Mouse (Mus musculus): ENCODE data around the gene Kcnn3. TPM values are rescaled to one million over a fixed set of nuclear protein-coding genes. Genes with fewer than 3 reads are reported as not detected.

Gene Kcnn3
- polyA plus RNA-seq, 1 experiment from 2014 or later: 4.5 TPM

- no peak overlapping the region for H3K27ac ChIP-seq
- no peak for ATAC-seq (ENCODE audit: insufficient read depth, low FRiP score, low read depth)
- H3K9me3 ChIP-seq: no peaks in the 10 kb centered on the region
- no peak overlapping the region for H3K9ac ChIP-seq
- WGBS: 71% methylated on average over 5 of the region's 5 CpGs
- no peaks in the 10 kb centered on the region for H3K36me3 ChIP-seq
- no peak overlapping the region for H3K4me3 ChIP-seq (replicated peaks)
- no peak overlapping the region for H3K4me2 ChIP-seq
- 0 out of 2 replicates have a peak, but pooled peaks cover 4% of the 10 kb centered on the region for H3K4me1 ChIP-seq
- no peaks in the 10 kb centered on the region for H3K27me3 ChIP-seq (replicated peaks)
These were observed 105.0 kb downstream of the Kcnn3 start for GRCm38 (mm10) chr3:89624814-89625445.

GRCm38 (mm10) chr3:89626556-89626955, 106.6 kb downstream of the Kcnn3 start:
- Histone ChIP-seq H3K4me3 (replicated peaks) (no peak overlapping the region), H3K27me3 (replicated peaks) (no peaks in the 10 kb centered on the region), H3K4me1 (peaks cover 11% of the 10 kb centered on the region), H3K4me2 (no peak overlapping the region), H3K36me3 (no peaks in the 10 kb centered on the region), H3K27ac (no peak overlapping the region), H3K9ac (no peak overlapping the region), H3K9me3 (no peaks in the 10 kb centered on the region)
- WGBS: 42% methylated on average over 4 of the region's 4 CpGs
- no peak for ATAC-seq (ENCODE audit: insufficient read depth, low FRiP score, low read depth)

GRCm38 (mm10) chr3:89629811-89630210, 109.8 kb downstream of the Kcnn3 start:
- Histone ChIP-seq H3K4me3 (replicated peaks) (no peak overlapping the region), H3K9ac (no peak overlapping the region), H3K36me3 (no peaks in the 10 kb centered on the region), H3K27ac (peak overlapping the region; percentile 88), H3K4me1 (peaks cover 15% of the 10 kb centered on the region), H3K27me3 (replicated peaks) (no peaks in the 10 kb centered on the region), H3K9me3 (no peaks in the 10 kb centered on the region), H3K4me2 (no peak overlapping the region)
- no peak for ATAC-seq (ENCODE audit: insufficient read depth, low FRiP score, low read depth)
- WGBS: 45% methylated on average over 3 of the region's 3 CpGs

GRCm38 (mm10) chr3:89631750-89632149, 111.8 kb downstream of the Kcnn3 start:
- WGBS: 43% methylated on average over 5 of the region's 5 CpGs
- Histone ChIP-seq H3K4me1 (peaks cover 15% of the 10 kb centered on the region), H3K27me3 (replicated peaks) (no peaks in the 10 kb centered on the region), H3K9ac (no peak overlapping the region), H3K27ac (peak overlapping the region; percentile 72), H3K4me3 (replicated peaks) (no peak overlapping the region), H3K4me2 (no peak overlapping the region), H3K36me3 (no peaks in the 10 kb centered on the region), H3K9me3 (no peaks in the 10 kb centered on the region)
- no peak for ATAC-seq (ENCODE audit: insufficient read depth, low FRiP score, low read depth)

GRCm38 (mm10) chr3:89633531-89633930, 113.6 kb downstream of the Kcnn3 start:
- no peak overlapping the region for H3K4me2 ChIP-seq
- peaks cover 15% of the 10 kb centered on the region for H3K4me1 ChIP-seq
- no peaks in the 10 kb centered on the region for H3K36me3 ChIP-seq
- H3K4me3 ChIP-seq (replicated peaks): no peak overlapping the region
- 83% methylated on average over 6 of the region's 6 CpGs for WGBS
- ATAC-seq (ENCODE audit: insufficient read depth, low FRiP score, low read depth): no peak
- no peak overlapping the region for H3K27ac ChIP-seq
- no peak overlapping the region for H3K9ac ChIP-seq
- H3K9me3 ChIP-seq: no peaks in the 10 kb centered on the region
- no peaks in the 10 kb centered on the region for H3K27me3 ChIP-seq (replicated peaks)

- Histone ChIP-seq H3K27me3 (replicated peaks) (no peaks in the 10 kb centered on the region), H3K4me3 (replicated peaks) (no peak overlapping the region), H3K36me3 (no peaks in the 10 kb centered on the region), H3K4me1 (peaks cover 15% of the 10 kb centered on the region), H3K4me2 (no peak overlapping the region), H3K9me3 (no peaks in the 10 kb centered on the region), H3K27ac (peak overlapping the region; percentile 66; the same call in 1 of the 2 replicates), H3K9ac (no peak overlapping the region)
- 77% methylated on average over 6 of the region's 6 CpGs for WGBS
- ATAC-seq (ENCODE audit: insufficient read depth, low FRiP score, low read depth): peak; percentile 77; the same call in 1 of the 2 replicates
These were observed 114.0 kb downstream of the Kcnn3 start for GRCm38 (mm10) chr3:89633941-89634340.

GRCm38 (mm10) chr3:89640804-89641203, 120.8 kb downstream of the Kcnn3 start:
- H3K9me3 ChIP-seq: no peaks in the 10 kb centered on the region

GRCm38 (mm10) chr3:89643391-89643790, 123.4 kb downstream of the Kcnn3 start:
- no peaks in the 10 kb centered on the region for H3K27me3 ChIP-seq (replicated peaks)
- no peak overlapping the region for H3K27ac ChIP-seq
- 38% methylated on average over 8 of the region's 8 CpGs for WGBS
- no peak for ATAC-seq (ENCODE audit: insufficient read depth, low FRiP score, low read depth)
- no peaks in the 10 kb centered on the region for H3K36me3 ChIP-seq
- peaks cover 10% of the 10 kb centered on the region for H3K4me1 ChIP-seq
- no peak overlapping the region for H3K4me2 ChIP-seq
- no peak overlapping the region for H3K9ac ChIP-seq
- H3K4me3 ChIP-seq (replicated peaks): no peak overlapping the region
- H3K9me3 ChIP-seq: no peaks in the 10 kb centered on the region

More at GRCm38 (mm10) chr3:89640804-89641203, 120.8 kb downstream of the Kcnn3 start:
- no peak for ATAC-seq (ENCODE audit: insufficient read depth, low FRiP score, low read depth)
- no peaks in the 10 kb centered on the region for H3K4me1 ChIP-seq
- 28% methylated on average over 3 of the region's 3 CpGs for WGBS
- H3K4me3 ChIP-seq (replicated peaks): no peak overlapping the region
- no peaks in the 10 kb centered on the region for H3K27me3 ChIP-seq (replicated peaks)
- no peak overlapping the region for H3K9ac ChIP-seq
- no peaks in the 10 kb centered on the region for H3K36me3 ChIP-seq
- no peak overlapping the region for H3K27ac ChIP-seq
- no peak overlapping the region for H3K4me2 ChIP-seq

- Histone ChIP-seq H3K4me3 (replicated peaks) (no peak overlapping the region), H3K4me2 (no peak overlapping the region), H3K9ac (no peak overlapping the region), H3K9me3 (no peaks in the 10 kb centered on the region), H3K27me3 (replicated peaks) (no peaks in the 10 kb centered on the region), H3K36me3 (no peaks in the 10 kb centered on the region), H3K27ac (peak overlapping the region; percentile 31), H3K4me1 (peaks cover 10% of the 10 kb centered on the region)
- WGBS: 34% methylated on average over 5 of the region's 5 CpGs
- ATAC-seq (ENCODE audit: insufficient read depth, low FRiP score, low read depth): peak; percentile 61; the same call in 1 of the 2 replicates
These were observed 126.9 kb downstream of the Kcnn3 start for GRCm38 (mm10) chr3:89646813-89647255.

- H3K27me3 ChIP-seq (replicated peaks): no peaks in the 10 kb centered on the region
- 67% methylated on average over 6 of the region's 6 CpGs for WGBS
- H3K9me3 ChIP-seq: no peaks in the 10 kb centered on the region
- H3K27ac ChIP-seq: peak overlapping the region; percentile 27
- H3K4me1 ChIP-seq: peaks cover 10% of the 10 kb centered on the region
- no peaks in the 10 kb centered on the region for H3K36me3 ChIP-seq
- no peak overlapping the region for H3K4me3 ChIP-seq (replicated peaks)
- no peak overlapping the region for H3K4me2 ChIP-seq
- no peak overlapping the region for H3K9ac ChIP-seq
- ATAC-seq (ENCODE audit: insufficient read depth, low FRiP score, low read depth): peak; percentile 9; the same call in 1 of the 2 replicates
These were observed 127.4 kb downstream of the Kcnn3 start for GRCm38 (mm10) chr3:89647268-89647874.

GRCm38 (mm10) chr3:89649890-89650289, 129.9 kb downstream of the Kcnn3 start:
- H3K4me1 ChIP-seq: peaks cover 10% of the 10 kb centered on the region
- H3K9me3 ChIP-seq: no peaks in the 10 kb centered on the region
- no peak for ATAC-seq (ENCODE audit: insufficient read depth, low FRiP score, low read depth)
- H3K27me3 ChIP-seq (replicated peaks): no peaks in the 10 kb centered on the region
- H3K9ac ChIP-seq: no peak overlapping the region
- H3K27ac ChIP-seq: no peak overlapping the region
- 85% methylated on average over 7 of the region's 7 CpGs for WGBS
- no peak overlapping the region for H3K4me3 ChIP-seq (replicated peaks)
- H3K4me2 ChIP-seq: no peak overlapping the region
- no peaks in the 10 kb centered on the region for H3K36me3 ChIP-seq

GRCm38 (mm10) chr3:89653231-89653954, 133.4 kb downstream of the Kcnn3 start:
- no peak overlapping the region for H3K4me2 ChIP-seq
- WGBS: 68% methylated on average over 12 of the region's 12 CpGs
- H3K9ac ChIP-seq: no peak overlapping the region
- no peak for ATAC-seq (ENCODE audit: insufficient read depth, low FRiP score, low read depth)
- no peaks in the 10 kb centered on the region for H3K27me3 ChIP-seq (replicated peaks)
- no peaks in the 10 kb centered on the region for H3K9me3 ChIP-seq
- H3K4me1 ChIP-seq: no peaks in the 10 kb centered on the region
- no peak overlapping the region for H3K27ac ChIP-seq
- H3K4me3 ChIP-seq (replicated peaks): no peak overlapping the region
- H3K36me3 ChIP-seq: no peaks in the 10 kb centered on the region
